Mouse (Mus musculus) cerebellum, adult 8-10 months (tissue): ENCODE data around the gene Olfr1371.
"Not testable (repeated sequence)": the region's sequence is repeated elsewhere in the genome, so short reads cannot be mapped to it uniquely, and the experiment has no call there.

Experiments
- DNase-seq: peaks from one replicate; pipeline ENCODE4 v3.0.0; 2022

Olfr1371 gene

DNA sequence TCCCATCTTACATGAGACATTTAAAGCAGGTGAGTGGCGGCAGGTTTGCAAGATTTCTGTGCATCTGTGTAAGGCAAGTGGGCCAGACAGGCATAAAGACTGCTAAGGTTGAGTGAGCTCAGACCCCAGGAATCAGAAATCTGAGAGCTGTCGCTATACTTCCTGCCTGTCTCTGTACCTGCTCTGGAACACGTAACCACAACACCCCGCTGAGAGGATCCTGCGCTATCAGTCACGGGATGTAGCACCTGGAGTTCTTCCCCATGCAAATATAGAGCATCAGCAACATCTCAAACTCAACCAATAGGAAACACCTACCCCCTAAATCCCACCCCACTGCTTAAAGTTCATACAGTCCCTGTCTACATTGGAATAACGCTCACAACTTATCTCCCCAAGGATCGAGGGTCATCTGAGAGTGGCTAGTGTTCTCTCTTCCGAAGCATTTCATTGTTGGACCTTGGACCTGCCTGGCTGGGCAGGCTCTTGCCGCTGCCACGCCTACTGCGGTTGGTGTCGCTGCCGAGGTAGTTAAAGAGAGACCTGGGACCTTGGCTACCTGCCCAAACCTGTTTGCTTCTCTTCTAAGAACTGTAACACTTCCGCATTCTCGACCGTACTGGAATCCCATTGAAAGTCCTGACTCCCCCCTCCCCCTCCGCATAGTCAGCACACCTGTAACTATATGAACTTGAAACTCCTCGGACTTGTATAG is 10.3 kb upstream of the Olfr1371 start:
- no peak for DNase-seq

DNA sequence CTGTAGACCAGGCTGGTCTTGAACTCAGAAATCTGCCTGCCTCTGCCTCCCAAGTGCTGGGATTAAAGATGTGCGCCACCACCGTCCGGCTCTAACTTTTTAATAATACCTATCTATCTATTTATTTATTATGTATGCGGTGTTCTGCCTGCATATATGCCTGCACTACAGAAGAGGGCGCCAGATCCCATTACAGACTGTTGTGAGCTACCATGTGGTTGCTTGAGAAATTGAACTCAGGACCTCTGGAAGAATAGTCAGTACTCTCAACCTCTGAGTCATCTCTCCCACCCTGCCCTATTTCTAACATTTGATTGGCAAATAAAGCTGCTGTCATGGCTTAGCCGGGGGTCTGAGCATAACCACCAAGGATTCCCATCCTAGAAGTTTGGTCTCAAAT is 9.1 kb upstream of the Olfr1371 start:
- no peak for DNase-seq

DNA sequence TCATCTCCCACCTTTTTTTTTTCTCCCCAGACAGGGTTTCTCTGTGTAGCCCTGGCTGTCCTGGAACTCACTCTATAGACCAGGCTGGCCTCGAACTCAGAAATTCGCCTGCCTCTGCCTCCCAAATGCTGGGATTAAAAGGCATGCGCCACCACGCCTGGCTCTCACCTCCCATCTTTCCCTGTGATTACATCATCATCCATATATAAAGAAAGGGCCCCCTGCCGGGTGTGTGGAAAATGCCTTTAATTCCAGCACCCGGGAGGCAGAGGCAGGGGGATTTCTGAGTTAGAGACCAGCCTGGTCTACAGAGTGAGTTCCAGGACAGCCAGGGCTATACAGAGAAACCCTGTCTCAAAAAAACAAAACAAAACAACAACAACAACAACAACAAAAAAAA is 8.1 kb upstream of the Olfr1371 start:
- DNase-seq = not testable (repeated sequence)

DNA sequence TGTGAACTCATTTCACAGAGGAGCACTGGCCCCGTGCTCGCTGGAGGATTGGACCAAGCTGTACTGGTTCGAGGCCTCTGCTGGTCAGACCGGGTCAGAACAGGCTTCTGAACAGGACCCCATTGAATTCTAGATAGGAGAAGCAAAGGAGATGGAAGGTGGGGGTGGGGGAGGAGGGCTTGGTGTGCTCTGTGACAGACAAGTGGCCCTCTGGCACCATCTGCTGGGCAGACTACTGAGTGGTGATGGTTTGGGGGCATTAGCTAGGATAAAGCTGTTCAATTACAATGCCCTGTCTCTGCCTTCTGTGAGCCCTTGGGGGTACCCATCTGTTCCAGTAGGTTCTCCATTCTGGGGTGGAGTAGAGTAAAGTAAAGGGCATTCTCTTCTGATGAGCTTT is 6.5 kb upstream of the Olfr1371 start:
- DNase-seq = peak; percentile 53

DNA sequence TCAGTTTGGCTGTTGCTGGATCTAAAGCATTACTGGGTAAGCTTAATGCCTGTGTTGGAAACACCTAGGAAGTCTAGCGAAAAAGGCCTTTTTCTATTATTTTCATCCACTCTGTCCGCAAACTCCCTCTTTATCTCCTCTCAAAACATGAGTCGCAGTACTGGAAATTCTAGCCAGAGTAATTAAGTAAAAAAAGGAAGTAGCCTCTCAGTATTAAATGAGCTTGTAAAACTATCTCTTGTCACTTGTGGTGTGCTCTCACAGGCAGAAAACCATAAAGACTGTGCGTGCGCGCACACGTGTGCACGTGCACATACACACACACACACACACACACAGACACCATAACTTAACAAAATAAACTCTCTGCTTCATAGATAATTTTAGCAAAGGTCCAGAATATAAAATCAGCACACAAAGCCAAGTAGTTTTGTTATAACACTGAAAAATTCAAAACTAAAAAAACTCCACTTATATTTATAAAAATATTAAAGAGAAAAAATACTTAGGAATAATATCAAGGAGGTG is 17.2 kb downstream of the Olfr1371 start:
- not testable (repeated sequence) for DNase-seq

DNA sequence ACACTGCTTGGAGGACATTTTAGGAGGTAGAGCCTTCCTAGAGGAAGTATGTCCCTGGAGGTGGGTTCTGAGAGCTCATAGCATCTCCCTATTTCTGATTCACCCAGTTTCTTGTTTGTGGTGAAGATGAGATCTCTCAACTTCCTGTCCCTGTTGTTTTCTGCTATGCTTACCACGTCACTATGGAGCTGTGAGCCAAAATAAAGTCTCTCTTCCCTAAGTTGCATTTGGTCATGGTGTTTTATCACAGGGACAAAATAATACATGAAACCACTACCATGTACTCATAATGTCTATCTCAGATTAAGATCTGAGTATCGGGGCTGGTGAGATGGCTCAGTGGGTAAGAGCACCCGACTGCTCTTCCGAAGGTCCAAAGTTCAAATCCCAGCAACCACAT is 33.1 kb downstream of the Olfr1371 start:
- DNase-seq = not testable (repeated sequence)

DNA sequence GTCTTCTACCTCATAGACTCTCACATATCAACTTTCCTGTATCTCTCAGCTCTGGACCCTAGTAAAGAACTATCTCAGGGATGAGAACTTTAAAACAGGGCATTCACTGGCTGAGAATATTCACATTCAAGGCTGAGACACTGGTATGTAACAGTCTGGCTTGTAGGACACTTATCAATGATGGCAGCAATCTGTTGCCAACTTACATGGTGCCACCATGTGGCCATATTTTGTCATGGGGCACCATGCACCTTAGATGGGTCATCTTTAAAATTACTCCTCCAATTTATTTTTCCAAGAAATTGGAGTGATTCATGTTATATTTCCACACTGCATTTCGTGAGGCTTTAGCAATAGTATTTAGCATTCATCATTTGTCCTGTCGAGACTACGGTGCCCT is 33.9 kb downstream of the Olfr1371 start:
- not testable (repeated sequence) for DNase-seq

DNA sequence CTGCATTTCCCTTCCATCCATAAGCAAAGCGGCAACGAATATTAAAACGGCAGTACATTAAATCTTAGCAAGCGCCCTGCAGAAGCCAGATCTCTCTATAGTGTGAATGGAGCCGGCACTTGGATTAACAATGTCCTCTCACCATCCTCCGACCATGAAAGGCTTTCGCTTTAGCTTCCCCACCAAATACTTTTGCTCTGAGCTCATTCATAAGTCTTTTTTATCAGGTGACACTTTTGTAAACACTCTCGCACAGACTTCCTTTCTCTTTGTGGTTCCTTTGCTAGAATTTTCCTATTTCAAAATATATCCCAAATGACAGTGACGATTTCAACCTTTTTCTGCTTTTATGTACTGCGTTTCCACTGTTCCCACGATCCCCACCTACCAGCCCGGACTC is 45.3 kb downstream of the Olfr1371 start:
- no peak for DNase-seq

DNA sequence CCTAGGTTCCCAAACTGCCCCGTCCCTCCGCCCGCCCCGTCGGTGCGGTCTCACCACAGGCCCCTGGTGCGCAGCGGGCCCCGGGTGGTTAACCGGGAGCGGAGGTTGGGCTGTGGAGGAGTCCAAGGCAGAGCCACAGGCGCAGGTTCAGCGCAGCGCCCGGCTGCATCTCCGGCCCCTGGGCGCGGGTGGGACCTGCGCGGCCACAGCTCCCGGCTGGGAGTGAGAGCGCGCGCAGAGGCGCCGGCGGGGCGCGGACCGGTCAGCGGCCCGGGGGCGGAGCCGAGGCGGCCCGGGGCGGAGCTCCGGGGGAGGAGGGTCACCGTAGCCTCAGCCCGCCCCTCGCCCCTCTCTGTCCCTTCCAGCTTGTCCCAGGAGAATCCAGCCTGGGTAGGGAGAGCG is 45.9 kb downstream of the Olfr1371 start:
- DNase-seq = not testable (repeated sequence)

DNA sequence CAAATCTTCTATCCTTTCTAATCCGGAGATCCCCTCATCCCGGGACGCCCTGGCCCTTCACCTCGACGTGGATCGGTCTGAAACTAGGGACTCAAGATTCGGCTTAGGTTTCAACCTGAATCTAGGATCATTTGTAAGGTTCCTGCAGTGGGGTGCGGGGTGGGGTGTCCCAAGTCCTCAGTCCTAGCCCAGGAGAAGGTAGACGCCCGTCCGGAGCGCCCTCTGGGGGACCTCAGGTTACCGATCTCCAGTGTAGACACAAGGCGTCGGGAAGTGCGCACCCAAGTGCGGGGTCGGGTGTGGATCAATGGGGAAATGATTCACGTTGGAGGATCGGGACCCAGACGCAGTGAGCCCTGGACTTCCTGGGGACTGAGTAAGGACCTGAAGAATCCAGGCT is 46.7 kb downstream of the Olfr1371 start:
- peak; percentile 11 for DNase-seq

DNA sequence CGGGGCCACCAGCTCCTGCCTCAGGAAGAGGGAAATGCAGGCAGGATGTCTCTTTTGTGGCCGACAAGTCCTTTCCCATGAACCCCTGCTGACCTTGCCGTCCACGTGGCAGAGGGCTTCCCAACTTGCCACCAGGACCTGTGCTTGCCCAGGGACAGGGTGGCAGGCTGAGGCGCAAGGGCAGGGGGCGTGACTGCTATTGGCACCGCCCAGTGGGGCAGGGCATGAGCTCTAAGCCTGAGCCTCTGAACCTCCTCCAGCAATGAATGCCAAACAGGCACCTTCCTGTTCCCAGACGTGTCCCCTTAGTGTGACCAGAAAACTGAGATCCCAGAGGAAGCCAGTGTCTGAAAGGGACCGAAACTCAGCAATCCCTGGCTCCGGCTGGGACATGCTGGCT is 49.9 kb downstream of the Olfr1371 start:
- no peak for DNase-seq
